Mouse (Mus musculus) ES-Bruce4 (cell line): ENCODE results near the gene Gm5134. TPM values are rescaled to one million over a fixed set of nuclear protein-coding genes. Genes with fewer than 3 reads are reported as not detected.
A peak's percentile ranks its signal among the peaks of the same experiment; 100 is the strongest.

Source experiments
- H3K27ac ChIP-seq: 2 replicates; pipeline ENCODE4 v1.5.1; 2012; ENCODE audit warnings: low read length, inconsistent platforms; ENCODE audit not compliant: insufficient read depth
- H3K27me3 ChIP-seq: 2 replicates; pipeline ENCODE4 v1.6.1; 2012; ENCODE audit warnings: mild to moderate bottlenecking, low read length, inconsistent platforms; ENCODE audit not compliant: control insufficient read depth, poor library complexity, insufficient read depth, severe bottlenecking
- H3K36me3 ChIP-seq: 2 replicates; pipeline ENCODE4 v1.6.1; 2012; ENCODE audit warnings: inconsistent platforms, mild to moderate bottlenecking, low read length, moderate library complexity; ENCODE audit not compliant: control insufficient read depth, poor library complexity, insufficient read depth, severe bottlenecking
- H3K4me1 ChIP-seq: one replicate; pipeline ENCODE4 v1.8.1; 2011; ENCODE audit warnings: low read length; ENCODE audit not compliant: control insufficient read depth, insufficient read depth
- H3K4me3 ChIP-seq: 2 replicates; pipeline ENCODE4 v1.5.1; 2011; ENCODE audit warnings: low read depth, mild to moderate bottlenecking, low read length
- H3K9ac ChIP-seq: 2 replicates; pipeline ENCODE4 v1.6.1; 2012; ENCODE audit warnings: low read depth, mild to moderate bottlenecking, inconsistent platforms; ENCODE audit not compliant: poor library complexity, severe bottlenecking
- H3K9me3 ChIP-seq: replicated peaks from 2 replicates; pipeline ENCODE4 v1.6.1; 2012; ENCODE audit warnings: mild to moderate bottlenecking, low read length, inconsistent platforms; ENCODE audit not compliant: control insufficient read depth, poor library complexity, insufficient read depth, severe bottlenecking
- CTCF ChIP-seq: IDR thresholded peaks from one replicate; pipeline ENCODE4 v1.8.1; 2011; ENCODE audit warnings: low read depth, low read length
- EP300 ChIP-seq: IDR thresholded peaks from 2 replicates; pipeline ENCODE4 v1.6.1; 2011; ENCODE audit warnings: low read depth, low read length; ENCODE audit not compliant: insufficient read depth
- POLR2A ChIP-seq: IDR thresholded peaks from one replicate; pipeline ENCODE4 v1.8.1; 2011; ENCODE audit warnings: low read length; ENCODE audit not compliant: insufficient read depth
- polyA plus RNA-seq: library from polyadenylated mRNA; stranded (reverse); fragments of >200 nt; gene quantifications from 2 replicates; pipeline ENCODE4 v1.2.4, GENCODE M21; 2011; ENCODE audit warnings: low read depth; ENCODE audit not compliant: missing spikeins, insufficient read depth, insufficient read length

Gm5134 gene
- polyA plus RNA-seq, 1 experiment: 0.43 TPM

DNA sequence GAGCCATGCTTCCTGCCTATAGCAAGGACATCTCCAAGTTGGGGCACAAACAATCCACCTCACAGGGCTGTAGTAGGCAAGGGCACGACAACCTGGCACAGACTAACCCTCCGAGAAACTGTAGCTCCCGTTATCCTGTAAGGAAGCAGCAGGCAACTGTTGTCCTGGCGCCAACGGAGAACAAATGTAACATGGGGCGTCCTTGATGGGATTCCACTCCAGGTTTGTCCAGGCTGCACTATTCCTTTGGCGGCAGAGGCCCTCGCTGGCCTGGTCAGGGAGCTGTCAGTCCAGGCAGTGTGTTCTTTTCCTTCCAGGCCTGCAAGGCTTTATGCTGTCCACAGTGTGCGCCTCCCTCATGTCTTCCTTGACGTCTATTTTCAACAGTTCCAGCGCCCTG is 41.1 kb downstream of the Gm5134 start:
- Histone ChIP-seq H3K4me3 (no peak overlapping the region), H3K4me1 (peaks cover 2% of the 10 kb centered on the region), H3K9ac (no peak overlapping the region), H3K9me3 (no peaks in the 10 kb centered on the region), H3K27me3 (no peaks in the 10 kb centered on the region), H3K36me3 (no peaks in the 10 kb centered on the region), H3K27ac (no peak overlapping the region)
- TF ChIP-seq CTCF: no peak
- no peak for TF ChIP-seq POLR2A
- TF ChIP-seq EP300: no peak

- no peaks in the 10 kb centered on the region for H3K27me3 ChIP-seq
- H3K4me1 ChIP-seq: peaks cover 2% of the 10 kb centered on the region
- H3K9ac ChIP-seq: no peak overlapping the region
- H3K4me3 ChIP-seq: no peak overlapping the region
- no peak overlapping the region for H3K27ac ChIP-seq
- TF ChIP-seq POLR2A (no peak), EP300 (no peak), CTCF (no peak)
- H3K36me3 ChIP-seq: no peaks in the 10 kb centered on the region
- no peaks in the 10 kb centered on the region for H3K9me3 ChIP-seq
Observed at GRCm38 (mm10) chr10:75996315-75996714, 42.0 kb downstream of the Gm5134 start.

DNA sequence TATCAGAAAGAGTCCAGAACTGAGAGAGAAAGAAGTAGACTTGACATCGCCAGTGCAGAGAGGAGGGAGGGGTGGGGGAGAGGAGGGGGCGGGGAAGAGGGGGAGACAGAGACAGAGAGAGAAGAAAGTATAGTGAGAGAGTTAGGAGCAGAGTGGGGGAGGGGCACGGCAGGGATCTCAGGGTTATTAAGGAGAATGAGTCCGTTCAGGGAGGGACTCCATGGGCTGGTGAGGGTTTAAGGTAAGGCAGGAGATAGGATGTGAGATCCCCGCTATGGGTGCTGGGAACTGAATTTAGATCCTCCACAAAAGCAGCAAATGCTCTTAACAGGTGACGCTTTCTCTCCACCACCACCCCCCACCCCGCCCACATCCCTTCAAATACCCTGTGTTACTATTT is 46.8 kb downstream of the Gm5134 start:
- no peaks in the 10 kb centered on the region for H3K36me3 ChIP-seq
- H3K4me3 ChIP-seq: no peak overlapping the region
- H3K27me3 ChIP-seq: no peaks in the 10 kb centered on the region
- TF ChIP-seq POLR2A (no peak), EP300 (no peak), CTCF (no peak)
- no peaks in the 10 kb centered on the region for H3K9me3 ChIP-seq
- H3K27ac ChIP-seq: no peak overlapping the region
- H3K4me1 ChIP-seq: peaks cover 10% of the 10 kb centered on the region
- 0 out of 2 replicates have a peak overlapping the region, but pooled peaks have one; percentile 34 for H3K9ac ChIP-seq

DNA sequence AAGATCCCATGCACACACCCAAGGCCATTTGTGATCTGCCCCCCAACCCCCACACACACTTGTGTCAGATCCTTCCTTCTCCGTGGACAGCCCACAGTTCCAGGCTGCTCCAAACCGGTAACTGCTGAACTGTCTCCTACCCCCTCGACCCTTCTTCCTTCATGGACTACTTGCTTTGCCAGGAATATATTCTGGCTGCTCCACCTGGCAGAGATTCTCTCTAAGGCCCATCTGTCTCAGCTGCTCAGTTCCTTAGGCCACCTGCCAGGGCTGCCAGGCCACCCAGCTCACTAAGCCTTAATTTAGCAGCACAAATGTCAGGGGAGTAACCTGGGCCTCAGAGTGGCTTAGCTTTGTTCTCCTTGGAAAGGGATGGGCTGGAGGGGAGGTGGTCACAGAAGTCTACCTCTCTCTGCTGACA is 47.8 kb downstream of the Gm5134 start:
- Histone ChIP-seq H3K27me3 (no peaks in the 10 kb centered on the region), H3K9ac (no peak overlapping the region), H3K36me3 (no peaks in the 10 kb centered on the region), H3K4me3 (no peak overlapping the region), H3K4me1 (peaks cover 10% of the 10 kb centered on the region), H3K27ac (peak overlapping the region; percentile 38), H3K9me3 (no peaks in the 10 kb centered on the region)
- no peak for TF ChIP-seq CTCF
- TF ChIP-seq POLR2A: no peak
- no peak for TF ChIP-seq EP300

DNA sequence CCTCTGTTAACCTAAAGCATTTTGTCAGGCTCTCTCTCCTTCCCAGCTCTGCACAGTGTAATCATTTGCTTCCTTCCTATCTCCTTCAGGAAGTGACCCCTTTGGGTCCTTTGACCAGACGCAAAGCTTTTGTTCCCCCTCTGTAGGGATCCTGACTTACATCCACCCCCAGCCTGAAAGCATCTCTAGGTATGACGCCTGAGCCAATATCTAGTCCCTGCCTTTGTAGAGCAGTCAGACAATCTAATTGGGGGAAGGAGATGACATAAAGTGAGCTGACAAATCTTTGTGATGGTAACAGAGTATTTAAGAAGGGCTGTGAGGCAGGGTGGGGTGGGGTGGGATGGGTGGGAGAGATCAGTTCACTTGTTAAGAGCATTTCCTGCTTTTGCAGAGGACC is 48.3 kb downstream of the Gm5134 start:
- H3K4me3 ChIP-seq: no peak overlapping the region
- H3K27ac ChIP-seq: peak overlapping the region; percentile 38
- H3K27me3 ChIP-seq: no peaks in the 10 kb centered on the region
- TF ChIP-seq EP300 (no peak), POLR2A (no peak), CTCF (no peak)
- H3K9me3 ChIP-seq: no peaks in the 10 kb centered on the region
- no peak overlapping the region for H3K9ac ChIP-seq
- H3K36me3 ChIP-seq: no peaks in the 10 kb centered on the region
- H3K4me1 ChIP-seq: peaks cover 10% of the 10 kb centered on the region

DNA sequence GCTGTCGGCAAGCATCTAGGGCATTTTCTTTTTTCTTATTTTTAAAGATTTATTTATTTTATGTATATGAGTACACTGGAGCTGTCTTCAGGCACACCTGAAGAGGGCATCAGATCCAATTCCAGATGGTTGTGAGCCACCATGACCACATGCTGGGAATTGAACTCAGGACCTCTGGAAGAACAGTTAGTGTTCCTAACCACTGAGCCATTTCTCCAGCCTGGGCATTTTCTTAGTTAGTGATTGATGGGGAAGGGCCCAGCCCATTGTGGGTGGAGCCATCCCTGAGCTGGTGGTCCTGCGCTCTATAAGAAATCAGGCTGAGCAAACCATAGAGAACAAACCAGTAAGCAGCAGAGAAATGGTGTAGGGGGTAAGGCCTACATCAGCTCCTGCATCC is 48.9 kb downstream of the Gm5134 start:
- no peak overlapping the region for H3K27ac ChIP-seq
- H3K4me1 ChIP-seq: peaks cover 10% of the 10 kb centered on the region
- H3K36me3 ChIP-seq: no peaks in the 10 kb centered on the region
- H3K4me3 ChIP-seq: no peak overlapping the region
- H3K27me3 ChIP-seq: no peaks in the 10 kb centered on the region
- H3K9ac ChIP-seq: no peak overlapping the region
- H3K9me3 ChIP-seq: no peaks in the 10 kb centered on the region
- TF ChIP-seq POLR2A: no peak
- TF ChIP-seq EP300: no peak
- TF ChIP-seq CTCF: no peak
